Mouse (Mus musculus): ENCODE results near the gene Rnf182.

Gene Rnf182

GRCm38 (mm10) chr13:43612040-43612439 is 3.5 kb upstream of the Rnf182 start:
- DNase-seq (ENCODE audit: low read depth, low spot score), result no peak

GRCm38 (mm10) chr13:43614667-43615066 is 843 bp upstream of the Rnf182 start:
- DNase-seq (ENCODE audit: low read depth, low spot score), result no peak

- DNase-seq (ENCODE audit: low read depth, low spot score), result no peak
These were observed 325 bp upstream of the Rnf182 start for GRCm38 (mm10) chr13:43615194-43615576.

DNA sequence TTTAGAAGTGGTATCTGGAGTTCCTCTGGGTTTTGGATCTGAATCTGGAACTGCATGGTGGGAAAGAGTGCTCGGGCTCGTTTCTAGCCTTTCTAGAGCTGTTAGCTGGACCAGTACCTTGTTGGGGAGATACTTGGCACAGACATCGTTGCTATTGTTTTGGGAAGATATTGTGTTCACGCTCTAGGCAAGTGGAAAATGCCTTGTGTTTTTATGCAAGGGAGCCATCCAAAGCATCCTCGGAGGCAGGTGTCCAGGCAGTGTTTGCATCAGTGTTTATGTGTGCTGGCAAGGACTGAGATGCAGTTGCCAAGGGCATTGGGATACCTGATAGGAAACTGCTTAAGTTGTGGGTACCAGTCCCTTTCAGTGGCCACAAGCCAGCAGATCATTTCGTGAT is 1.0 kb downstream of the Rnf182 start:
- DNase-seq (ENCODE audit: low read depth, low spot score), result no peak

- DNase-seq (ENCODE audit: low read depth, low spot score), result no peak
These were observed 4.2 kb downstream of the Rnf182 start for GRCm38 (mm10) chr13:43619550-43620175.

- DNase-seq (ENCODE audit: low read depth, low spot score), result no peak
These were observed 12.4 kb downstream of the Rnf182 start for GRCm38 (mm10) chr13:43627922-43628321.

DNA sequence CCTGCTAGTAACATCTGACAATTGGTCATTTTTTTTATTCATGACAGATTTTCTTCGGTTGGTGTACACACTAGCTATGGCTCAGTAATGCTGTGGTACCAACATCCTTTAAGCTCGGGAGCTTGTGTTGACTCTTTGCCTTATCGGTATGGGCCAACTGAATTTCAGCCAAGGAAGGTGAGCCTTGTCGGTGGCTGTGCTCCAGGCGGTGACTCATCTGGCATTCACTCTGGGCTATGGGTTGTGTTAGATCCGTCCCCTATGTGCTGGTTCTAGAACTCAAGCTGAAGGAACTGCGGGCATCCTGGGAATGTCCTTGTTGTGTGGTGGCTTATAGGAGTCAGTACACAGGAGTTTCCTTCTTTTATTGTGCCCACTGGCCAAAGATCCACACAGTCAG is 14.3 kb downstream of the Rnf182 start:
- DNase-seq (ENCODE audit: low read depth, low spot score), result peak; percentile 10

- no peak for DNase-seq (ENCODE audit: low read depth, low spot score)
These were observed 15.8 kb downstream of the Rnf182 start for GRCm38 (mm10) chr13:43631266-43631665.

DNA sequence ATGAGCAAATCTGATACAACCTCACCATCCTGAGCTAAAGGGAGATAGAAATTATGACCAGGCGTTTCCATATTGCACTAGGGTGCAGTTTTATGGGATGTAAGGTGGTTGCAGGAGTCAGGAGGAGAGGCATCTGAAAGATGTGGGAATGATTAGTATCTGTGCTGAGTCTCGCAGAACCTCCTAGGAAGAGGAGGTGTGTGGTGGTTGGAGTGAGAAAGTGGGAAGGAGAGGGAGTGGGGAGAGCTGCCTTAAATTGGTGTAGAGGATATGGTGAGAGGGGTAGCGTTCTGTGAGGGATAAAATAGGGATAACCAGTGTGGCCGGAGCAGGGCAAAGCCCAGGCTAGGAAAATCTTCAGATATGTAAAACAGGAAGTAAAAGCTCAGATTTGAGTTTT is 17.5 kb downstream of the Rnf182 start:
- no peak for DNase-seq (ENCODE audit: low read depth, low spot score)

DNA sequence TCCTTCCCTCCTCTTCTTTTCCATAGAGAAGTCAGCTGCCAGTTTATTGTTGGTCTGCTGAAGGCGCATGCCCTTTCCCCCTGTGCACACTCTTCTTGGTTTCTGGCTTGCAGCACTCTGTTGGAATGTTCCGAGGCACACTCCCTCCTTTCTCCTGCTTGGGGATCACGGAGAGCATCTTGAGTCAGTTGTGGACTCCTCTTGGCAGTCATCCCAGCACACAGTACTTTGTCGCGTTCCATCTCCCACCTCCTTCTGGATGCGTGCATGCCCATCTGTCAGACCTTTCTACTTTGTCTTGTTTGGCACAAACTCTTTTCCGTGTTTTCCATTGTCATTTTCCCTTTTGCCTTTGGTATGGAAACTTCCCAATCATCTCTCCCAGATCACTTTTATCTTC is 22.2 kb downstream of the Rnf182 start:
- DNase-seq (ENCODE audit: low read depth, low spot score), result no peak

DNA sequence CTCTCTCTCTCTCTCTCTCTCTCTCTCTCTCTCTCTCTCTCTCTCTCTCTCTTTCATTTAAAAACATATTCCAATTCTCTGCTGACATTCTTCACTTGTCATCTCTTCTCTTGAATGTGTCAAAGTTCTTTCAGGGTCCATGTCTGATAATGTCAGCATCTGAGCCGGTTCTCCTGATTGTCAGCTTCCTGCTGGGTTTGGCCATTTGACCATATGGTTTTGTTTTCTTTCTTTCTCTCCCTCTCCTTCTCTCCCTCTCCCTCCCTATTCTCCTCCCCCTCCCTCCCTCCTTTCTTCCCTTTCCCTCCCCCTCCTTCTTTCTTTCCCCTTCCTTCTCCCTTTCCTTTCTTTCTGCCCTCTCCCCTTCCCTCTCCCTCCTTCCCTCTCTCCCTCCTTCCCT is 29.5 kb downstream of the Rnf182 start:
- DNase-seq (ENCODE audit: low read depth, low spot score), result no peak

GRCm38 (mm10) chr13:43648556-43648955 is 33.0 kb downstream of the Rnf182 start:
- DNase-seq (ENCODE audit: low read depth, low spot score), result no peak

DNA sequence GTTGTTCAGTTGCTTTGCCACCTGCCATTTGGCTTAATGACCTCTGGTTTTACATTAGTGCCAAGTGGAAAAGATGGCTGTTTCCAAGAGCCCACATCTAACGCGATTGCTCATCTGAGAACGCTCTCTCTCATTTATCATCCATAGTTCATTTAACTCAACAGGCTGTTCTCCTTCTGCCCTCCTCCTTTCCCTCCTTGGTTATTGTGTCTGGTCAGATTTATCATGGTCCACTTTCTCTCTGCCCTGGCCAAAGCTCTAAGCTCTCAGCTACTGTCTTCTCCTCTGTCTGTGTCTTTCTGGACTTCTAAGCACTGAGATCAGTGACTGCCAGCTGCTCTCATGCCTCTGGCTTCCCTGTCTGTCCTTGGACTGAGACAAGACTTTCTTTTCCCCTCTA is 35.8 kb downstream of the Rnf182 start:
- DNase-seq (ENCODE audit: low read depth, low spot score), result peak; percentile 5

- no peak for DNase-seq (ENCODE audit: low read depth, low spot score)
These were observed 38.6 kb downstream of the Rnf182 start for GRCm38 (mm10) chr13:43654091-43654490.

- no peak for DNase-seq (ENCODE audit: low read depth, low spot score)
These were observed 47.7 kb downstream of the Rnf182 start for GRCm38 (mm10) chr13:43663225-43663624.

DNA sequence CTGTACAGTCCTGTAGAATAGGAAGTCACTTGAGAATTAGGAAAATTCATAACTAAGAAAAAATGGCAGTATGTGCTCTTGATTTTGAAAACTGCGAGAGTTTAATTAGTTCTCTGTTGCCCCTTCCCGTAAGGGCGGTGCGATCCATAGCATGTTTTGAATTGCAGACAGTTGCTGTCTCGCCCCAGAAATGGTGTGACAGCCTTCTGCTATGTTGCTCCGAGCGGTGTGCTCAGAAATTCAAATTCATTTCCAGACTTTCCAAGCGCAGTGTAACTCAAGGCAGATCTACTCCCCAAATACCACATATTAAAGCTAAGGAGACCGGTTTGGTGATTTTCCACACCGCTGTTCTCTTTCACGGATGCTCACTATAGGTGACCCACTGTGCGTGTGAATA is 50.6 kb downstream of the Rnf182 start:
- DNase-seq (ENCODE audit: low read depth, low spot score), result no peak

DNA sequence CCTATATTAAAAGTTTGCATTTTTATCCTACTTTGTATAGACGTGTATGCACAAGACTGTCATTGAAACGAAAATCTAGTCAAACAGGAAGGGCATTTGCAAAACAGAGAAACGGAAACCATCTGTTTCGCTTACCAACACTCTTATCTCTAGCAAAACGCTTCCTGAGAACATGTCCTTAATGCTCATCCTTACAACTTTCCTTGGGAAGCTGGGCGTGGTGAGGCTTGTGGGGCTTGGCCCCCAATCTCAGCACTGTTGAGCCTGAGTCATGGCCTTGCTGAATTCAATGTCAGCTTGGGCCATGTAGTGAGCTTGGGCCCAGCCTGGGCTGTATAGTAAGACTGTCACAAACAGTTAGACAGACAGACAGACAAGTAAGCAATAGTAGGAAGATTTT is 51.4 kb downstream of the Rnf182 start:
- no peak for DNase-seq (ENCODE audit: low read depth, low spot score)

- DNase-seq (ENCODE audit: low read depth, low spot score), result no peak
These were observed 61.8 kb downstream of the Rnf182 start for GRCm38 (mm10) chr13:43677159-43677882.

DNA sequence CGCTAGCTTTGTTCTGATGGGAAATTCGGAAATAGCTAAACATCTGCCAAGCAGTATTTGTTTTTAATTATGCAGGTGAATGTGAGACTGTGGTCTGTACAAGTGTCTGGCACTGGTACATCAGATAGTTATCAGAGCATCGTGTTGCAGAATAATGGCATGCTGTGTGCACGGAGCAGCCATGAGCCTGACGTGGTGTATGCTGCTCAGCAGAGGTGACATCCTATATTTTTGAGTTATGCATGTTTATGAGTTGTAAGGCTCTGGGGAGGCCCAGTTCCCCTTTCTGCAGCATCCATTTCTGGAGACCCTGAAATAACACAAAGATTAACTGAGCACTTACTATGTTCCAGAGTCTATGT is 62.4 kb downstream of the Rnf182 start:
- no peak for DNase-seq (ENCODE audit: low read depth, low spot score)

DNA sequence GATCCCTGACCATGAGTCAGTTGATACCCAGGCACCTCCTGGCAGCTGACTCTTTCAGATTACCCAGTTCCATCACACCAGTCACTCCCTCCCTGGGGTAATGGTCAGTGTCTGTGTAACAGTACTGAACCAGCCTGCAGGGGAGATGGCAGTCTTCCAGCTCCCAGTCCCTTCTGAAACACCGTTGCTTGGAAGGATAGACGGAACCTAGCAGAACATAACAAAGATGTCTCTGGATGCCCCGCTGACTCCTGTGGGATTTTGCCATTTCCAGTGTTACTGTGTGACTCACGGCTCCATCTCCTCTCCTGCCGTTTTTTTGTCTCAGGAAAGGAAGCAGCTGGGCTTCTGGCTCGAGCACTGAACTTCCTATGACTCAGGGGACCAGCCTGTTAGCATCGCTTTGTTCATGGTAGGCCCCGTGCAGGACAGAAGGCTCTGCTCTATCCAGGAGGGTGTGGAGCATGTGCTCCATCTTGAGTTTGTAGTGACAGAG is 69.0 kb downstream of the Rnf182 start:
- peak; percentile 58 for DNase-seq (ENCODE audit: low read depth, low spot score)

GRCm38 (mm10) chr13:43688065-43688464 is 72.6 kb downstream of the Rnf182 start:
- DNase-seq (ENCODE audit: low read depth, low spot score), result no peak

DNA sequence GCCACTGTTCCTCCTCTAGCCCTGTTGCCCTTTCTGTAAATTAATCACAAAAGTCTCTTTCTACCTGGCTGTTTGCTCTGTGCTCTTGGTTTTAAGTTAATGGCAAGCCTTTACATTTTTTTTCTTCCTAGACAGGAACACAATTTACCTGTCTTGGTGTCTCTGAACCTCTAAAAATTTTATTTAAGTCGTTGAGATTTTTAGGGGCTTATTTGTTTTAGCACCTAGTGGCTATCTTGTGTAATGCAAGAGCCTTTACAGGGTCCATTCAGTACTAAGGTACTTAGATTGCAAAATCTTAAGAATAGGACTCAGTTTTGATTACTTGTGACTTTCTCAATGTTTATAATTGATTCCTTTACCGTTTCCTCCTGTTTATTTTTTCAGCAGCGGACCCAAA is 76.2 kb downstream of the Rnf182 start:
- DNase-seq (ENCODE audit: low read depth, low spot score), result no peak

GRCm38 (mm10) chr13:43695521-43695920 is 80.0 kb downstream of the Rnf182 start:
- DNase-seq (ENCODE audit: low read depth, low spot score), result no peak
